Mouse (Mus musculus) 3T3-L1 (cell line): ENCODE data around the gene Clca2.
"Not testable (repeated sequence)": the region's sequence is repeated elsewhere in the genome, so short reads cannot be mapped to it uniquely, and the experiment has no call there.

Experiments used
- DNase-seq: peaks from one replicate; pipeline ENCODE4 v3.0.0-alpha.2; 2015; ENCODE audit warnings: low read depth, low spot score

Gene Clca2

GRCm38 (mm10) chr3:145086180-145086579, 13.1 kb downstream of the Clca2 start:
- no peak for DNase-seq

GRCm38 (mm10) chr3:145083081-145083480, 16.2 kb downstream of the Clca2 start:
- no peak for DNase-seq

DNA sequence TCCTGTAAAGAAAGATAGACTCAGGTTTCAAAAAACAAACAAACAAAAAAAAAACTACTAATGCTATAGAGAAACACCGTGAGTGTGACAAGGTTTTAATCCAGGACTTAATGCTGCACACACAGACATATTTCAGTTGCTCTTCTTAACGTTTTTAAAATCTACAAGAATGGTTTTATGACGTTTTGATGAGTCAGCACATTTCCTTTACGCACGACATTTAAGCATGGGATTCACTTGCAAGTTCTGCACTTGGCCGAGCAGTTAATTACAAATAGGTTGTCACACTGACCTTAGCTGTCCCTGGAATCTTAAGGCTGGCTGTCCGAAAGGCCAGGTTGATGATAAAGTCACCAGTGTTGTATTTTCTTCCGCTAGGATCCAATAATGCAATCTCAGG, 18.3 kb downstream of the Clca2 start:
- no peak for DNase-seq

DNA sequence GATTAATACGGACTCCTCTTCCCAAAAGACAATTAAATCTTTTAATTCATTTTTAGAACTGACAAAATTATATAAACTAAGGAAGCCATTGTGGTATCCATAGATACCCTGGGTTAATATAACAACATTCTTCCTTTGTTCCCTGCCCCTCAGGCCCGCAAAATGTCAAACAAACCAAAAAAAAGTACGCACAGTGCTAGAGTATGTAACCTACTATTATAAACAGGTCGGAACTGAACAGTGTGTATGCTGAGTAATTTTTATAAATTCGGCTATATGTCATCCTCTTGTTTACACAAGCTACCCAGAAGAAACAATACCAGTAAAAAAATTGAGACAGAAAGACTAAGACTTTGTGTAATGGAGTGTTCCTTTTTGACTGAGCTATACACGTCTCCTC, 20.8 kb downstream of the Clca2 start:
- no peak for DNase-seq

DNA sequence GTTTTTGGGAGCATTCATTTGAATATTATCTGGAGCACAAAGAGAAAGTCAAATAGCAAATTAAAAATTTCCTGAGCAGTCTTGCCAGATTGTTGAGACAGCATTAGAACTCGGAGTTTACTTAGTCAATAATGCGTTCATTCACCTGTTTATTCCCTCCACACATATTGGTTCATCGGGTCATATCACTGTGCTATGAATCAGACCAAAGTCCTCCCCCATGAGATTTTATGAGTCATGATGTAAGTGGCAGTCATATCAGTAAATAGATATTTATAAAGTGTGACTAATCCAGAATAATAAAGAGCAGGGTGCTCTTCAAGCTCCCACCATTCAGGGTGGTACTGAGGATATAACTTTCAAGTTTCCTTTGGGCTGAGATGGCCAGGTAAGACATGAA, 26.9 kb downstream of the Clca2 start:
- DNase-seq = peak; percentile 29

- no peak for DNase-seq
Observed at GRCm38 (mm10) chr3:145068964-145069363, 30.3 kb downstream of the Clca2 start.

DNA sequence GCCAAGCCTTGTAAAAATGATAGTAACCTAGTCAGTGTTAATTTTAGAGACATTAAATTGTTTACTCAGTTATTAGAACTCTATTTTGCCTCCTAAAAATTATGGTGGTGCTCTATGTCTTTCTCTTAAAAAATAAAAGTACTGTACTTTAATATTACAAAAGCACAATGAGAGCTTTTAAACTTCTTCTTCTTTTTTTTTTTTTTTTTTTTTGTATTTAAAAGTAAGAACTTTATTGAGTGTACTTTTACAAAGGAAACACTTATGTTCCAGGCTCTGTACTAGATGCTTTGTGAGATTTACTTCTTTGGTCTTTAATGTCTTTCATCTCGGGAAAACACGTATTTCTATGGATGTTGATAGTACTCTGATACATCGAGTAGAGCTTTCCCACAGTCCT, 44.1 kb downstream of the Clca2 start:
- not testable (repeated sequence) for DNase-seq

DNA sequence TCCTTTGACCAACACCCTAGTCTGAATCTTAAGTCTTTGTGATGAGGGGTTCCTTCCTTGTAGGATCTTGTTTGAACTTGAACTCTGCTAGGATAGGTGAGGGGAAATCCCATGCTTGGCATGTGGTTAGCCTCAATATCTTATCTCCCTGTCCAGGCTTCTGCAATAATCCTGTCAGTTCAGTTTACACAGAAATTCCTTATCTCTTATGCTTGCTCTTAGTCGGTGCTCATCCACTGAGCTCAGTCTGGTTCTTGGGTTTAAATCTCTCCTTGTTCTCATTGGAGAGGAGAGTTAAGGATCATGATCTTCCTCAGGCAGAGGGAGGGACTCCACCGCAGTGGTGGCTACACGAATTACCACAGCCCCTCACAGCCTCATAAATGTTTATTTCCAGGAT, 49.4 kb downstream of the Clca2 start:
- DNase-seq = no peak

- DNase-seq = no peak
Observed at GRCm38 (mm10) chr3:145038813-145039212, 60.4 kb downstream of the Clca2 start.

- no peak for DNase-seq
Observed at GRCm38 (mm10) chr3:145032676-145033075, 66.6 kb downstream of the Clca2 start, which contains the start of gene Clca1. TSS of gene Clca1 (minus strand) at chr3:145032776.

DNA sequence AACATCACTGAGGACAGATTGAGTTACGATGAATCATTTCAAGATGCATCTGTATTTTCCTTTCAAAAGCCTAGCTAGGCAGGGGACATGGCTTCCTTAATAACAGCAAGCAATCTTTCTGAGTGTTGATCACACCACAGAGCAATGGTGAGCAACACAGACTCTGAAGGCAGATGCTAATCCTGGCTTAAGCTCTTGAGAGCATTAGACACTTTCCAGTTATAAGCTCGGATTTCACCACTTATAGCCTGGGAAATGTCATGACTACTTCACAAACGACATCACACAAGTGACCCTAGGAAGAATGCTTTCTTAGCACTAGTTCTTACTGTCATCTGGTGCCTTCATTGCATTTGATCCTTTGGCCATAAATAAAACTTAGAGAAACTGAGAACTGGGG, 71.2 kb downstream of the Clca2 start:
- DNase-seq = no peak

DNA sequence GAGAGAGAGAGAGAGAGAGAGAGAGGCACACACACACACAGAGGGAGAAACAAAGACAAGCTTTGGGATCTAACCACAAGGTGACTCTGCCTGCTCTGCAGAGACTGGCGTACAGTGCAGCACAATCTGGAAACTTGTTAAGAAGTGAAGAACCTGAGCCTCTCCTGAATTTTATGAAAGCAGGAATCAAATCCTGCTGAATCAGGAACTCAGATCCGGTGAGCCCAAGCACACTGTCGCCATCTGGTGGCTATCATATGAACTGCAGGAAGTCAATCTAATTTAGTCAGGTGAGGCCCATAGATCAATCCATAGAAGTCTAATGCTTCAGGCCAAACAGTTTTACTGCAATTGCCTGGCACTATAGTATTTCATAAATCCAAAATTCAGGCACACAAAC, 72.5 kb downstream of the Clca2 start:
- peak; percentile 87 for DNase-seq
